Mouse (Mus musculus): Measurements from ENCODE around the gene B4galnt3.

DNA sequence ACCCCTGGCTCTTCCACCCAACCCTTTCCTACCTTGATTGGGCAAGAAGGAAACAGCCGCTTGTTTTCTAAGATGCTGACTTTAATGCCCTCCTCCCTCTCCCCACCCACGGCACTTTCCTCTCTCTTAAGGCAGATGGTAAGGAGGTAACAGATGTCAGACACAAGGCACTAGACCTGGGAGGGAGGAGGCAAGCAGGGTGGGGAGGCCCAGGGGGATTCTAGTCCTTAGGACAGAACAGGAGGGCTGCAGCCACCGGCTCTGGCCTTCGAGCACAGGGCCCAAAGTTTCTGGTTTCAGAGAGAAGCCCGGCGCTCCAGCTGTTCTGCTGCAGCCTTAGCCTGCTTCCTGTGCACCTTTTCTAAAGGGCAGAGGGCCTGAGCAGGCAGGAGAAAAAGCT is 92.4 kb downstream of the B4galnt3 start:
- no peak for TF ChIP-seq CTCF (IDR thresholded peaks at IDR 0.05; ENCODE audit: low read depth)
- no peak for TF ChIP-seq EP300 (optimal IDR thresholded peaks at IDR 0.05)
